Mouse (Mus musculus) adrenal gland, adult 2 months (tissue): ENCODE data around the gene Tmem119. TPM values are rescaled to one million over a fixed set of nuclear protein-coding genes. Genes with fewer than 3 reads are reported as not detected.
A peak's percentile ranks its signal among the peaks of the same experiment; 100 is the strongest.
"Not testable (repeated sequence)": the region's sequence is repeated elsewhere in the genome, so short reads cannot be mapped to it uniquely, and the experiment has no call there.

Source experiments
- DNase-seq: peaks from one replicate; pipeline ENCODE4 v3.0.0; 2021
- polyA plus RNA-seq: library from polyadenylated mRNA; depleted of rRNA; stranded (reverse); fragments of >200 nt; gene quantifications from 2 replicates; pipeline ENCODE4 v1.2.3, GENCODE M21; 2012
- total RNA-seq, 2 experiments: library from RNA; stranded (reverse); gene quantifications; 2 replicates each; pipeline ENCODE4 v1.2.3; 2021

The Tmem119 gene
- total and polyA plus RNA-seq, 3 experiments: 10.1 to 21.1 (median 19.8) TPM

DNA sequence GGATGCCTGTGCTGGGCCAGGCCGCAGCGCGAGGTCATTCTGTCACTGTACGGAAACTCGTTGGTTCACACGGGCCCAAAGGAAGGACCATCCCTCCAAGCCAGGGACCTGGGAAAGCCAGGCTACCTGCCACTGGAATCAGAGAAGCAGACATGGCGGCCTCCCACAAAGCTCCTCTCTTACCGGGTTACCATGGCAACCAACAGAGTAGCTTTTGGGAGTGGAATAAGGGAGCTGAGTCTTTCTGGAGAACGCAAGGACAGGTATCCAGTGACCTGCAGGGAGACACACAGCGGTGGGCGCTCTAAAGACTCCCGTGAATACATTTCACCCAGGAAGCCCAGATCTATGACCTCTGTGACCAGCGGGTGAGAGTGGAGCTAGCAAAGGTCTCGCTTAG is 18.3 kb upstream of the Tmem119 start:
- no peak for DNase-seq

DNA sequence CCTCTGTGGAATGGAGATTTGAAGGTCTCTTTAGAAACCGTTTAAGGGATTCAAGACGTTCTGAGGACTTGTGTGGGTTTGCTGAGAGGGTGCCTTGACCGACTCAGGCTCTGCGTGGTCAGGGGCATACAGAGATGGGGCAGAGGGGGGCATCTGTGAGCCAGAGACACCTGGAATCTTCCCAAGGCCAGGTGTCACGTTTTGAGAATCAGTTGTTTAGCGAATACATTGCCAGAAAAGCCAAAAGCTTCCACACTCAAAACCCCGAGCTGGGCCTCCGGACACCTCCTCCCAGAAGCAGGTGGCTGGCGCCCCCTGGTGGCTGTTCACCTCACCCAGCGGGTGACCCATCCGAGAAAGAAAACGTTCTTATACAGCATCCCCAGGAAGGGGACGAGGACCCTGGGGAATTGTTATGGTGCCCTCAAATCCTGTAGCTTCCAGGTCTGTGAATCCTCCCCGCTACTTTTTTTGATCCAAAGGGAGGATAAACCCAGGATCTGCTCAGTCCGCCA is 15.4 kb upstream of the Tmem119 start:
- DNase-seq: peak; percentile 80

DNA sequence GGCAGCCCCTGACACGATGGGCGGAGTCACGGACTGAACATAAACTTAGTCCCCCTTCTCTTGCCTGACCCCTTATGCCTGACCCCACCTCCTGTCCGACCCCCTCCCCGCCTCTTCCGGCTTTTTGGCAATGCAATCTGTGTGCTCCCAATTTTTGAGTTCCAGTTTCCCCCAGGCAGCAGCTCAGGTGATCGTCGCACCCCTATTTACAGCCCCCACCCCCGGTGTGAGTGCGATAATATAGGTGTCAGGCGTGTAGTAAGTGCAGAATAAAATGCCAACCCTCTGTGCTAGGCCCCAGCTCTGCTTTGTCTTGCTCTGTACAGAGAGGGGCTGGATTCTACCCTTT is 14.7 kb upstream of the Tmem119 start:
- no peak for DNase-seq

DNA sequence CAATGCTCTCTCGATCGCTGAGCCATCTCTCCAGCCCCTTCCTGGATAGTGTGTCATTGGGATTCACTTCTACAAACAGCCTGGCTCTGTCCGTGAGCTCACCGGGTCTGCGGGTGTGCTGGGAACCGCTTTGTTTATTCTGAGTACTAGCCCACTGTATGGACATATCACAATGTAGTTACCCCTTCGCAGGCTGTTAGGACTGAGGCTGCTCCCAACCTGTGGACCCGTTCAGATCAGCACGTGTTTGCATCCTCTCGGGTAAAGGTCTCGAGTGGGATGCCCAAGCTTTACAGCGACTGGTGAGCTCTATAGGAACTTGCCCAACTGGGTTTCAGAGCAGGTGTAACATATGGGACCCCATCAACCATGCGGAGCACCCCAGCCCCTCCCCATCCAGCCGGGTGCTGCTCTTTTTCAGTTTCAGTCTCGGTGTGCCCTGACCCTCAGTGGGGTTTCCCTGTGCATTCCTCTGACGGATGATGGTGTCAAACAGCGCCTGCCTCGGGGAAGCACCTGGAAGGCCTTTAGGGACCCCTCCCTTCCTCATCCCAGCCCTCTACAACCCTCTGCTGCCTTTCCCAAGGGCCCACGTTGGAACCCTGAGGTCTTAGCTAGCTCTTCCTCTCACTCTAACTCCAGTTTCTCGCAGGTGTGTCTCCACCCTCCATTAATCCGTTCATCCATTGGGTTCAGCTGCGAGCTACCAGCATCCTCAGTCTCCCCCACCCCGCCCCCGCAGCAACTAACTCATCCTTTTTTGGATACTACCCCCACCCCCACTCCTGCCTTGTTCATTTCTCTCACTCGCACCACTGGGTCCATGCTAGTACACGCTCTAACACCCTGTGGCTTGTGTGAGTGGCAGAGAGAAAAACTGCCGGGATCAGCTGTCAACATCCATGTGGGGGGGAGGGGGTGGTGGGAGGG is 14.1 kb upstream of the Tmem119 start:
- DNase-seq: no peak

DNA sequence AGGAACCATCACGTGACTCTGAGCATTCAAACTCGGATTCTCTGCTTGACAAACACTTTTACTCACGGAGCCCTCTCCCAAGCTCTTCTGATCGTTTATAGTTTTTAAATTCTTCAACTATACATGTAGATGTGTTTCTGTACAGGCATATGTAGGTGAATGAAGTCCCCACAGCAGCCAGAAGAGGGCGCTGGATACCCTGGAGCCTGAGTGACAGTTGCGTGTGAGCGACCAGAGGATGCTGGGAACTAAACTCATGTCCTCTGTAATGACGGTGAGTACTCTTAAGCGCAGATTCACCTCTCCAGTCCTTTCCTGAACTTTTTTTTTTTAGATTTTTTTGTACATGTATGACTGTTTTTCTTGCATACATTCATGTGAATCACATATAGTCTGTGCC is 13.3 kb upstream of the Tmem119 start:
- no peak for DNase-seq

DNA sequence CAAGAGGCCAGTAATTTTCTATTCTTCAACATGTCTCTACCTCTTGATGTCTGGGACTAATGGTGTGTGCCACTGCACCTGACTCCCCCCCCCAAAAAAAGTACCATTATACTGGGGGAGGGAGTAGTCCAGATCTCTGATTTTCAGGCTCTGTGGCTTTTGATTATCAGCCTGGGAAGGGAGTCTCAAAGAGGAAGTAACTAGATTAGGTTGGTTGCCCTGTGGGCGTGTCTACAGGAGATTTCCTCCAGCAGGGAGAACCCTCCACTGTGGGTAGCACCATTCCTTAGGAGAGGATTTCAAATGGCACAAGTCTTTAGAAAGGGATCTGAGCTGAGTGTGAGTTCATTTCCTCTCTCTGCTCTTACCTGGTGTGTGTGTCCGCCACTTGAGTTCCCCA is 12.3 kb upstream of the Tmem119 start:
- DNase-seq: no peak

DNA sequence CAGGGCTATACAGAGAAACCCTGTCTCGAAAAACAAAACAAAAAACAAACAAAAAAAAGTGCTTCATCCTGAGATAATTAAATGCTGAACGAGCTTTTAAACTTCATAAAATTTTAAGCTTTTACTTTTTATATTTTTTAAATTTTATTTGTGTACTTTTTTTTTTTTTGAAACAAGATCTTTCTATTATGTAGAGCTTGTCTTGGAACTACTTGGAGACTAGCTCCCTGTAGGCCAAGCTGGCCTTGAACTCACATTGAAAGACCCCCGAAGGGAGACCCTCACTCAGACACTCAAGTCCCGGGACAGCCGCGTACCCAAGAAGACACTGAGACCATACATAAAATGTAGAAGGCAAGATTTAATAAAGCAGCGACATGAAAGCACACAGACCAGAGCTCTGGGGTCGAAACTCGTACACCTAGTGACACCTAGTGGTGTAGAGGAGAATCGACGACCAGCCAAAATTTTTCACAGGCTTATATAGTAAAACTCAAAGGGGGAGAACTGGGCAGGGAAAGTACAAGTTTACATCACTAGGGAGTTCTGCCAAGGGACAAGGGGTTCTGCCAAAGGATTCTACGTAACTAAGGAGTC is 11.6 kb upstream of the Tmem119 start:
- DNase-seq: not testable (repeated sequence)

DNA sequence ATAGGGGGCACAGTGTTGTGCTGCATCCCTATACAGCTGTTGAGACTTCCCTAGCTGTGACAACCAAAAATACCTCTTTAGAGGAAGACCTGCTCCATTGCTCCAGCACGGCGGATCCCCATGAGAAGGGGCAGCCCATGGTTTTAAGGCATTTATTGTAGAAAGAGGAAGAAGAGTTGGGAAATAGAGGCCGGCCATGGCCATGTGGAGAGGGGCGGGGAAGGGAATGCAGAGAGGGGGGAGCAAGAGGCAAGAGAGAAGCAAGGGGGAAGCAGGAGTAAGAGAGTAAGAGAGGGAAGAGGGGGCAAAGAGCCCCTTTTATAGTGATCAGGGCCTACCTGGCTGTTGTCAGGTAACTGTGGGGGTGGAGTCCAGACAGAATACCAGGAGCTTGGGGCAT is 9.8 kb upstream of the Tmem119 start:
- DNase-seq: no peak

DNA sequence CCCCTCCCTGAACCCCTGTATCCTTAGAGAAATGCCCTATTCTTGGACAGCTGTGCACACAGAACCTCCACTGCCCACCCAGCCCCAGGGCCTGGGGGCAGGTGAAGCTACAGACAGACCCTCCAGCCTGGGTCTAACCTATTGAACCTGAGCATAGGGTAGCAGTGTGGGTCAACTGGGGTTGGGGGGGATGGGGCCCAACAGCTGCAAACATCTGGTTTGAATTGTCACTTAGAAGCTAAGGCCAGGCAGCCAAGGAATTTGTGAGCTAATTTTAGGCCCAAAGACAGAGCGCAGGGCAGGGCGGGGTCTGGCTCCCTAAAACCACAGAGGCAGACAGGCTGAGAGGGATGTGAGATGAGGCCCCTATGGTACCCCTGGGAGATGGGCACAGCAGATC is 7.9 kb upstream of the Tmem119 start:
- DNase-seq: no peak

DNA sequence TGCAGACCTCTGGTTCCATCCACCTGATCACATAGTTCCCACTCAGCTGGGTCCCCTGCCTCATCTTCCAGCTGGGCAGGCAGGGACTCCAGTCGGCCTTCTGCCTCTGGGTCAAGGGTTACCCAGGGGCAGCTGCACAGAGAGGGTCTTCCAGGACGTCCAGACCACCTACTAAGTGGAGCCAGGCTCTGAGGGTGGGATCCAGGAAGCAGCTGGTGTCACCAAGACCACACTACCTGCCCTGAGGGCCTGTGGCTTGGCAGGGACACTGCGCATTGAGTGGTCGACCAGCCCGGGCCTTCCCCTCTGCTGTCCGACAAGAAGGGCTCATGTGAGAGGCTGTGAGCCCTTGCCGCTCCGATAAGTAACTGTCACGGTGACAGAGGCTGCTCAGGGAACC is 7.4 kb upstream of the Tmem119 start:
- DNase-seq: no peak

DNA sequence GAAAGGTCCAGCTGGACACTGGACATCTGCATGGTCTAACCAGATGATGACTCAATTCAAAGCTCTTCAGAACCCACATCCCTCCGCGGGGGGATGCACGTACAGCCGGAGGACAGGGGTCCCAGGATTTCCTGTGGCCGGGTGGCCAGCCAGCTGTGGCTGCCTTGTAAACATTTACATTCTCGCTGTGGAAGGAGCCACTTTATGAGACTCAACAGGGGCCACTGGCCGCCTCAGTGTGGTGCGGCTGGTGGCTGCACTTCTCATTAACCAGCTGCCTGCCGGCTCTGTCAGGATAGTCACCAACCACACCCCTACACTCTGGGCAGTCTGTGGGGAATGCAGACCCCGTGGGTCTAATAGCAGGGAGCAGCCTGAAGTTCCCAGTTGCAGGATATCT is 6.1 kb upstream of the Tmem119 start:
- no peak for DNase-seq

DNA sequence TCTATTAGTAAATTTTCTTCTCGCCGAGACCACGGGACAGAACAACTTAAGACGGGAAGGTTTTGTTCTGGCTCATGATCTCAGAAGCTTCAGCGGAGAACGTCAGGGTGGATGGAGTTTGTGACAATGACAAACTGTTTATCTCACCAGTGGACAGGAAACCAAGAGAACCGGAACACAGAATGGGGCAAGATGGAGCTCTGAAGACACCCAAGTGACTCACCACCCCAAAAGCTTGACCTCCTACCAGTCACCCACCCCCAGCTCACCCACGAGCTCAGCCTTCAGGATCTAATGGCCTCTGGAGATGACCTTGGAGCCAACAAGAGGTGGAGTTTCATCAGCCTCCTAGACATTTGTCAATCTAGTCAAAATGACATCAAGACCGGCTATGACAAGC is 5.0 kb upstream of the Tmem119 start:
- DNase-seq: no peak

DNA sequence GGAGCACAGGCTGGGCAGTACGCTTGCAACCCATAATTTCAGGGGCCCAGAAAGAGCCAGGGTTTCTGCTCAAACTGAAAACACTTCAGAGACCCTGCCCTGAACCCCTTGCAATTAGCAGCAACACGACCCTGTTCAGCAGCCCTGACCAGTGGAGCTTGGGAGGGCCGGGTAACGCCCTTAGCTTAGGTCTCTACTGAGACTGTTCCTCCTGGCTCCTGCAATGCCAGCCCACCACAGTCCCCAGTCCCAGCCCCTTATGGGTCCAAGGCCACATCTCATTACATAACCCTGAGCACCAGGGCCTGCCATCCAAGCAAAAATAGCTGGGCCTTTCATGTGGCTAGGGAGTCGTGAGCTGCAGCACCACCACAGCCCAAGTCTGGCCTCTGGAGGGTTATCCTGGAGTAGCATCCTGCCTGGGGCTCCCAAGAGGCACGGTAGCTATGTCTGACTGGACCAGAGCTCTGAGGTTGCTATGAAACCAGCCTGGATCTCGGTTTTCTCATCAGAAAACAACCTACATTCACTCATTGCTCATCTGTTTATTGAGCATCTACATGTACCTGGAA is 4.2 kb upstream of the Tmem119 start:
- no peak for DNase-seq

DNA sequence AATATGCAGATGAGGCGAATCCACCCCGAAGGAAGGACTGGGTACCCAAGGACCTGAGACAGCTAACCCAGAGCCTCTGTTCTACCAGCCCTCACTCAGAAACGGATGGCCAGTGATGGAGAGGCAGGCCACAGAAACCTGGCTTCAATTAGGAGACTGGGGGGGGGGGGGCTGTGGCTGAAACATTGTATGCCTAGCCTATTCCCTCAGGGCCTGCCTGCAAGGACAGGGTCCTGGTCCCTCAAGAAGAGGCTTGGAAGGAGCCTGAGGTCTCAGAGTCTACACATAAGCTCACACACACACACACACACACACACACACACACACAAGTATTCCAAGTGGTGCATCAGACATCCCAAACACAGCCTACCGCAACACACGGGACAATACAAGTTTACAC is 625 bp downstream of the Tmem119 start:
- DNase-seq: no peak

DNA sequence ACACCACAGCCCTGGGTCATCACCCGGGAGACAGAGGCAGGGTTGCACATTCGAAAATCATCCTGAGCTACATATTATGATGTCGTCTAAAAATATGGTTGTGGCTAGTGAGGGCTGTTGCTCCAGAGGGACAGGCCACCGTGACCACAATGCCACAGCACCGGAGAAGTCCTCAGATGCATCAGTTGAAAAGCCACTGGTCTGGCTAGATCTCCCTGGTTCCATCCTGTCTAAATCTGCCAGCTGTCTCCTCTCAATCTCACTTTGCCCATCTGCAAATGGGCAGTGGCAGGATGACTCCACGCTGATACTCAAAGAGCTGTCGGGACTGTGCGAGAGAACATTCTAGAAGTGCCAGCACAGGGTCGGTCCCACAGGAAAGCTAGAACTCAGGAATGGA is 1.8 kb downstream of the Tmem119 start:
- DNase-seq: no peak

DNA sequence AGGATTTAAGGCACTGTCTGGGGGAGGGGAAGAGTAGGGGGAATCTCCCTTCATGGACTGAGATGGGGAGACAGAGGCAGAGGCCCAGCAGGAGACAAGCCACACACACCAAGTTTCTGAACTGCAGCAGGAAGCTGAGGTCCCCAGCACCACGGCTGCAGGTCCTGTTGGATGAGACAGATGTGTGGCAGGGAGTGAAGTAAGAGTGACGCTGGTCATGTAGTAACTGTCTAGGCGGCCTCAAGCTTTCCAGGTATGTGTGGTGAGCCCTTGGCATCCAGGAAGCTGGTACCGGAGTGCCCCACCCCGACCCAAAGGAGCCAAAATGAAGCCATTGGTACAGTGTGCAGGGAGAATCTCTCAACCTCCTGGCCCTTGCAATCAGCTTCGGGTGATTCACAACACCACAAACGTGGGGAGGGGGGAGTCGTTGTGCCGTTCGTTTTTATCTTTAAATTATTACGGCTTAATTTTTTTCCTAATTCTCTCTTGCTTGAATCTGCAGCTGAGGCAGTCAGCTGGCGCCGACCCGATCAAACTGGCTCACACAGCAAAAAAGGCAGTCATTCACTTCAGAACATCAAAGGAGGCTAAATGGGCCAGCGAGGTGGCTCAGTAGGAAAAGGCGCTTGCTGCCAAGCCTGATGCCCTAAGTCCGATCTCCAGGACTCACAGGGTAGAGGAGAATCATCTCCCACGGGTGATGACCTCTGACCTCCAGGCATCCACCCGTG is 3.0 kb downstream of the Tmem119 start:
- no peak for DNase-seq

DNA sequence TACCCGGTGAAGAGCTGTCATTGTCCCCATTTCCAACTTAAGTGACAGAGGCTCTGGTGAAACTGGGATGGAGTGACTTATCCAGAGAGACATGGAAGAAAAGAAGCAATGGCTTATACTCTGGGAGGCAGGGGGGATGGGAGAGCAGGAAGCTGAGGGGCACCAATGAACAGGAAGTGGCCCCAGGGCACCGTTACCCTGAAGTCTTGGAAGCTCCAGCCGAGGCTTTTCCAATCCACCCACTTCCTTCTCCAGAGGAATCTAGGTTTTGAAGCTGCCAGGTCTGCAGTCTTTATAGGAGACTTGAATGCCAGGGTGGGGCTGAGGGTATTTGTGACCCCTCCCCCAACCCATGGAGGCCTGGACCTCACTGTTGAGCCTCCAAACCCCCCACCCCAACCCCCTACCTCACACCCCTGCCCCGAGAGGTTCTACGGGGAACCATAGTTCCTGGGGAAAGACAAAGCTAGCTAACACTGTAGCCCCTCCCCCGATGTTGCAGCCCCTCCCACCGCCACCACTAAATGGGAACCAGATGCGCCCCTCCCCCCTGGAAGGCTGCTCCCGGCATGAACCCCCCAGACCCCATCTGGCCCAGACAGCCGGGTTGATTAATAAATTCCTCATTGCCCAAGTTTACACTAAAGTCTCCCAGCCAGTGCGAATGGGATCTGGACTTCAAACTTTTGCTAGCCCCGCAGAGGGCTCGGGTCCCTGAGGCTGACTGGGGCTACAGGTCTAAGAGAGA is 3.7 kb downstream of the Tmem119 start:
- no peak for DNase-seq

DNA sequence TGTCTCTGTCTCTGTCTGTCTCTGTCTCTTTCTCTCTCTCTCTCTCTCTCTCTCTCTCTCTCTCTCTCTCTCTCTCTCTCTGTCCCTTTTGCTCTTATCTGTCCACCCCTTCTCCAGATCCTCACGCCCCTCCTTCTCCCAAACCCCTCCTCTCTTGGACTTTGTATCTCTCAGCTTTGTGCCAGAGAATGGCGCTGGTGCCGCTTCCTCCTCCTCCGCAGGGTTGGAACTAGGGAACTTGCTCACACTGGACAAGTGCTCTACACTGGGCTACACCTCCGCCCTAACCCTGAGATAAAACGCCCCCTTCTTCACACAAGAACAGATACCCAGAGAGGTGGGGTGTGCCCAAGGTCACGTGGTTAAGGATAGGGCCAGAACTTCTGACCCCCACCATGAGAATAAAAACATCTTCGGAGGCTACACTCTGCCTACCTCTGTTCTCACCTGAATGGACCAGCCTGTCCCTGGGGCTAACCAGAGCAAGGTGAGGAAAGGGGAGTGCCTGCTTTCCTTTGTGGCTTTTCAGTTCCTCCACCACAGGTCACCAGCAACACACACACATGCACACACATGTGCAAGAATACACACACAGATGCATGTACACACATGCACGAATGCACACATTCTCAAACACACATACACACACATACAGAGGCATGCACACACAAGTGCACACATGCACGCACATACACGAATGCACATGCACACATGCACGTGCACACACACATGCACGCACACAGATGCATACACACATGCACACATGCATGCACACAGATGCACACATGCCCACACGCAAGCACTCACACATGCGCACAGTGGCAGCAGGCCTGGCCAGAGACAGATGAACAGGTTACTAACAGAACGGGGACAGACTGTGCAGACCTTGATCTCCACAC is 8.9 kb downstream of the Tmem119 start:
- no peak for DNase-seq

DNA sequence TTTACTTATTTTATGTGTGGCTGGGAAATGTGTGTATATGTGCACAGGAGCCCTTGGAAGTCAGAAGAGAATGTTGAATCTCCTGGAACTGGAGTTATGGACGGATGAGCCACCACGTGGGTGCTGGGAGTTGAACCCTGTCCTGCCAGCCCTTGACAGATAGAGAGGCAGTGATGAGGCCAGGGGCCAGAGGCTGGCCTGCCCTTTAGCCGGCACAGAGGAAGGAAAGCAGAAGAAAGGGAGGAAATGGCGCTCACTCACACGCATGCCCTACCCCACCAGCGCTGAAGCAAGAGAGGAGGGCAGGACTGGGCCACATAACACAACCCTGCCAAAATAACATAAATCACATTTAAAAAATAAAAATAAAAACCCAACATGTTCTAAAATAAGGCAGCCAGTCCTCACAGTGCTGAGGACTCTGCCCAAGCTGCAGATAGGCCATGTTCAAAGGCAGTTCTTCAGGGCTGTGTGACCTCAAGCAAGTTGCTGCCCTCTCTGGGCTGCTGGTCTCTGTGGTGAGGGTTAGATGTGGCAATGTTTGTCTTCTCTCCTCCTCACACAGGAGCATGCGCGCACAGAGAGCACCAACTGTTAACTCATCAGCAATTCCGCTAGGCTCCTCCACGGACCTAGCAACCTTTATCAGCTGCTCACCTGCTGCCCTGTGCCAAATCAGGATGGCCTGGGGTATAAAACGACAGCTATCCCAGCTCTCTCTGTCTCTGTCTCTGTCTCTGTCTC is 9.7 kb downstream of the Tmem119 start:
- DNase-seq: peak; percentile 59
